Mouse (Mus musculus): ENCODE measurements at regions not wholly inside any gene's neighbourhood (a gene's known extent, or its start where the extent isn't known, plus 50 kb on each side); places are given as distances from the start of the nearest gene placed in this dataset.

GRCm38 (mm10) chr15:24878846-24879245 lies 534.7 kb downstream of the Basp1 start:
- 69% methylated on average over 1 of the region's 1 CpGs for WGBS
- no peaks in the 10 kb centered on the region for H3K4me1 ChIP-seq (ENCODE audit: control insufficient read depth, insufficient read depth, insufficient read length, low read length)
- H3K36me3 ChIP-seq (ENCODE audit: control insufficient read depth, insufficient read depth, low read length): no peaks in the 10 kb centered on the region
- TF ChIP-seq POLR2A (IDR thresholded peaks at IDR 0.05; ENCODE audit: low read depth, low read length) (no peak), CTCF (IDR thresholded peaks at IDR 0.05; ENCODE audit: extremely low read depth, insufficient read length, insufficient replicate concordance, low read depth, low read length) (no peak)
- H3K4me3 ChIP-seq (ENCODE audit: low read depth, low read length): no peak overlapping the region
- no peaks in the 10 kb centered on the region for H3K27me3 ChIP-seq (ENCODE audit: control insufficient read depth, insufficient read depth, low read length)
- no peak overlapping the region for H3K27ac ChIP-seq (ENCODE audit: insufficient read depth, low read depth, low read length)

- Histone ChIP-seq H3K4me3 (ENCODE audit: low read depth, low read length) (no peak overlapping the region), H3K27ac (ENCODE audit: insufficient read depth, low read depth, low read length) (no peak overlapping the region), H3K27me3 (ENCODE audit: control insufficient read depth, insufficient read depth, low read length) (no peaks in the 10 kb centered on the region), H3K4me1 (ENCODE audit: control insufficient read depth, insufficient read depth, insufficient read length, low read length) (no peaks in the 10 kb centered on the region), H3K36me3 (ENCODE audit: control insufficient read depth, insufficient read depth, low read length) (no peaks in the 10 kb centered on the region)
- 67% methylated on average over 6 of the region's 6 CpGs for WGBS
- TF ChIP-seq CTCF (IDR thresholded peaks at IDR 0.05; ENCODE audit: extremely low read depth, insufficient read length, insufficient replicate concordance, low read depth, low read length): no peak
These were observed 535.6 kb downstream of the Basp1 start for GRCm38 (mm10) chr15:24877711-24878598.

GRCm38 (mm10) chr15:24876157-24876731 lies 537.3 kb downstream of the Basp1 start:
- 79% methylated on average over 5 of the region's 5 CpGs for whole genome bisulfite sequencing
- no peak overlapping the region for H3K27ac ChIP-seq (ENCODE audit: insufficient read depth, low read depth, low read length)
- no peaks in the 10 kb centered on the region for H3K27me3 ChIP-seq (ENCODE audit: control insufficient read depth, insufficient read depth, low read length)

GRCm38 (mm10) chr15:24840271-24840670 lies 573.3 kb downstream of the Basp1 start:
- Histone ChIP-seq H3K36me3 (ENCODE audit: control insufficient read depth, insufficient read depth, low read length) (no peaks in the 10 kb centered on the region), H3K27me3 (ENCODE audit: control insufficient read depth, insufficient read depth, low read length) (no peaks in the 10 kb centered on the region), H3K4me1 (ENCODE audit: control insufficient read depth, insufficient read depth, insufficient read length, low read length) (no peaks in the 10 kb centered on the region), H3K4me3 (ENCODE audit: low read depth, low read length) (no peak overlapping the region), H3K27ac (ENCODE audit: insufficient read depth, low read depth, low read length) (no peak overlapping the region)
- WGBS: 42% methylated on average over 2 of the region's 2 CpGs
- TF ChIP-seq CTCF (IDR thresholded peaks at IDR 0.05; ENCODE audit: extremely low read depth, insufficient read length, insufficient replicate concordance, low read depth, low read length) (no peak), POLR2A (IDR thresholded peaks at IDR 0.05; ENCODE audit: low read depth, low read length) (no peak)

More at GRCm38 (mm10) chr15:24876157-24876731, 537.3 kb downstream of the Basp1 start:
- Histone ChIP-seq H3K4me3 (ENCODE audit: low read depth, low read length) (no peak overlapping the region), H3K36me3 (ENCODE audit: control insufficient read depth, insufficient read depth, low read length) (no peaks in the 10 kb centered on the region), H3K4me1 (ENCODE audit: control insufficient read depth, insufficient read depth, insufficient read length, low read length) (no peaks in the 10 kb centered on the region)
- TF ChIP-seq CTCF (IDR thresholded peaks at IDR 0.05; ENCODE audit: extremely low read depth, insufficient read length, insufficient replicate concordance, low read depth, low read length) (no peak), POLR2A (IDR thresholded peaks at IDR 0.05; ENCODE audit: low read depth, low read length) (no peak)

- Histone ChIP-seq H3K4me3 (ENCODE audit: low read depth, low read length) (no peak overlapping the region), H3K27ac (ENCODE audit: insufficient read depth, low read depth, low read length) (no peak overlapping the region), H3K27me3 (ENCODE audit: control insufficient read depth, insufficient read depth, low read length) (no peaks in the 10 kb centered on the region), H3K36me3 (ENCODE audit: control insufficient read depth, insufficient read depth, low read length) (no peaks in the 10 kb centered on the region), H3K4me1 (ENCODE audit: control insufficient read depth, insufficient read depth, insufficient read length, low read length) (no peaks in the 10 kb centered on the region)
- WGBS: 80% methylated on average over 7 of the region's 7 CpGs
- no peak for TF ChIP-seq POLR2A (IDR thresholded peaks at IDR 0.05; ENCODE audit: low read depth, low read length)
- no peak for TF ChIP-seq CTCF (IDR thresholded peaks at IDR 0.05; ENCODE audit: extremely low read depth, insufficient read length, insufficient replicate concordance, low read depth, low read length)
These were observed 575.2 kb downstream of the Basp1 start for GRCm38 (mm10) chr15:24838390-24838789.

- Histone ChIP-seq H3K4me3 (ENCODE audit: low read depth, low read length) (no peak overlapping the region), H3K36me3 (ENCODE audit: control insufficient read depth, insufficient read depth, low read length) (no peaks in the 10 kb centered on the region), H3K27ac (ENCODE audit: insufficient read depth, low read depth, low read length) (no peak overlapping the region), H3K27me3 (ENCODE audit: control insufficient read depth, insufficient read depth, low read length) (no peaks in the 10 kb centered on the region), H3K4me1 (ENCODE audit: control insufficient read depth, insufficient read depth, insufficient read length, low read length) (no peaks in the 10 kb centered on the region)
- 97% methylated on average over 1 of the region's 1 CpGs for WGBS
- TF ChIP-seq POLR2A (IDR thresholded peaks at IDR 0.05; ENCODE audit: low read depth, low read length) (no peak), CTCF (IDR thresholded peaks at IDR 0.05; ENCODE audit: extremely low read depth, insufficient read length, insufficient replicate concordance, low read depth, low read length) (no peak)
These were observed 585.7 kb downstream of the Basp1 start for GRCm38 (mm10) chr15:24827881-24828280.

GRCm38 (mm10) chr15:24827259-24827658 lies 586.3 kb downstream of the Basp1 start:
- H3K4me3 ChIP-seq (ENCODE audit: low read depth, low read length): no peak overlapping the region
- H3K27me3 ChIP-seq (ENCODE audit: control insufficient read depth, insufficient read depth, low read length): no peaks in the 10 kb centered on the region
- no peaks in the 10 kb centered on the region for H3K36me3 ChIP-seq (ENCODE audit: control insufficient read depth, insufficient read depth, low read length)
- TF ChIP-seq CTCF (IDR thresholded peaks at IDR 0.05; ENCODE audit: extremely low read depth, insufficient read length, insufficient replicate concordance, low read depth, low read length): no peak
- no peak for TF ChIP-seq POLR2A (IDR thresholded peaks at IDR 0.05; ENCODE audit: low read depth, low read length)
- no peak overlapping the region for H3K27ac ChIP-seq (ENCODE audit: insufficient read depth, low read depth, low read length)
- H3K4me1 ChIP-seq (ENCODE audit: control insufficient read depth, insufficient read depth, insufficient read length, low read length): no peaks in the 10 kb centered on the region
